Comparison of ENCODE assay signal across 21 mouse cellular contexts in genomic region chr2:164101936-164102335, GRCm38 (mm10).
"Had no signal": no experiment of that assay in that cellular context is flagged by ENCODE, and none has a peak within 500 bp of the region (broad histone marks: within the 10 kb centered on the region; RNA-seq: fewer than 3 reads in every experiment).

No protein-coding gene starts in this region.

- H3K4me2 ChIP-seq: liver, embryonic 15.5 days; lung, embryonic 15.5 days; midbrain, embryonic 12.5 days; neural tube, embryonic 13.5 days; neural tube, embryonic 15.5 days; stomach, embryonic 15.5 days had no signal

- H3K4me3 ChIP-seq: liver, embryonic 15.5 days; lung, embryonic 15.5 days; megakaryocyte, embryonic 14.5 days; midbrain, embryonic 12.5 days; neural tube, embryonic 13.5 days; neural tube, embryonic 15.5 days; stomach, embryonic 15.5 days had no signal

- H3K27ac ChIP-seq: liver, embryonic 15.5 days; lung, embryonic 15.5 days; macrophage; midbrain, embryonic 12.5 days; neural tube, embryonic 13.5 days; neural tube, embryonic 15.5 days; stomach, embryonic 15.5 days; stomach, postnatal 0 days had no signal

- DNase-seq: liver, postnatal 0 days; lung, adult 2 months; lung, postnatal 14 days; midbrain, embryonic 14.5 days; retina, postnatal 1 day; right cerebral cortex, adult 18-20 months; right cerebral cortex, postnatal 25 days; right cerebral cortex, postnatal 4 days; thymus, adult 2 months; thymus, postnatal 25 days; thymus, postnatal 4 days had no signal

- H3K4me1 ChIP-seq: liver, embryonic 15.5 days; lung, embryonic 15.5 days; midbrain, embryonic 12.5 days; neural tube, embryonic 15.5 days; stomach, embryonic 15.5 days had no signal

- H3K27me3 ChIP-seq: liver, embryonic 15.5 days; lung, embryonic 15.5 days; megakaryocyte, embryonic 14.5 days; midbrain, embryonic 12.5 days; neural tube, embryonic 13.5 days; neural tube, embryonic 15.5 days; stomach, embryonic 15.5 days had no signal

- H3K9ac ChIP-seq: liver, embryonic 15.5 days; liver, postnatal 0 days; lung, embryonic 15.5 days; midbrain, embryonic 12.5 days; neural tube, embryonic 13.5 days; neural tube, embryonic 15.5 days; stomach, embryonic 15.5 days had no signal

- H3K9me3 ChIP-seq: liver, embryonic 15.5 days; lung, embryonic 15.5 days; megakaryocyte, embryonic 14.5 days; midbrain, embryonic 12.5 days; neural tube, embryonic 13.5 days; neural tube, embryonic 15.5 days; stomach, embryonic 15.5 days had no signal

- ATAC-seq: liver, postnatal 0 days; lung, postnatal 0 days had no signal
